Mouse (Mus musculus): Measurements from ENCODE around the gene Defb9. TPM values are rescaled to one million over a fixed set of nuclear protein-coding genes. Genes with fewer than 3 reads are reported as not detected.

Defb9 gene
- not detected for polyA plus RNA-seq (2017; shearing (Covaris generic))

GRCm38 (mm10) chr8:21885321-21885720 is at the start of gene Defb9:
TSS of gene Defb9 (minus strand) at chr8:21885421.

DNA sequence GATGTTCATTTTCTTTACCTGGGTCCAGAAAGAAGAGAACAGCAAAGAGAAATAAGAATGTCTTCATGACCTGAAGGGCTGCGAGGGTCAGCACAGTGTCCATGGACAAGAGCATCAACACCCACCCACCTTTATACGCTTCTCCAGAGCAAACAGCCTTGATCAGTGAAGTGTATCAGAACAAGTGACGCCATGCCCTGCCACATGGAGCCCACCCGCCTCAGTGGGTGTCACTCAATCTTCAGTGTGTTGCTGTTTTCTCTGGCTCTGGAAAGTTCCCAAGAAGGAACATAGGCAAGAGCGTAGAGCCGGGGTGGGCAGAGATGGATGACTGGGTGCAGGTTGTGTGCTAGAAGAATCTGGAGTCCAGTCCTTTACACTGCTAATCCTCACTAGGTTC is 47.4 kb upstream of the Defb9 start, which contains the start of gene Defb15:
TSS of gene Defb15 (minus strand) at position 101 of the 400 bp plus-strand sequence.

GRCm38 (mm10) chr8:21906290-21906689 is 21.1 kb upstream of the Defb9 start, which contains the start of gene Defb11:
TSS of gene Defb11 (minus strand) at chr8:21906412.

GRCm38 (mm10) chr8:21858586-21858985 is 26.6 kb downstream of the Defb9 start, which contains the start of gene Defb10:
TSS of gene Defb10 (plus strand) at chr8:21858901.

Other genes starting within 250 kb of the Defb9 start
- not detected for gene Defa17, start 229.6 kb downstream of the Defb9 start, polyA plus RNA-seq (2017; shearing (Covaris generic))
- gene Defa34, start 219.6 kb downstream of the Defb9 start, polyA plus RNA-seq (2017; shearing (Covaris generic)): not detected
- gene AY761184, start 181.8 kb downstream of the Defb9 start, polyA plus RNA-seq (2017; shearing (Covaris generic)): not detected
- not detected for gene Defa24, start 150.9 kb downstream of the Defb9 start, polyA plus RNA-seq (2017; shearing (Covaris generic))
- gene Defb50, start 61.9 kb downstream of the Defb9 start, polyA plus RNA-seq (2017; shearing (Covaris generic)): not detected
- gene Defb2, start 45.5 kb downstream of the Defb9 start, polyA plus RNA-seq (2017; shearing (Covaris generic)): not detected
- gene Defb10, start 26.5 kb downstream of the Defb9 start, polyA plus RNA-seq (2017; shearing (Covaris generic)): not detected
- not detected for gene Defb11, start 21.0 kb upstream of the Defb9 start, polyA plus RNA-seq (2017; shearing (Covaris generic))
- gene Defb15, start 47.3 kb upstream of the Defb9 start, polyA plus RNA-seq (2017; shearing (Covaris generic)): not detected
- gene Defb35, start 52.9 kb upstream of the Defb9 start, polyA plus RNA-seq (2017; shearing (Covaris generic)): not detected
- gene Defb13, start 61.3 kb upstream of the Defb9 start, polyA plus RNA-seq (2017; shearing (Covaris generic)): not detected
- gene Fam90a1a, start 73.3 kb upstream of the Defb9 start, polyA plus RNA-seq (2017; shearing (Covaris generic)): not detected
- gene Ccdc70, start 84.4 kb upstream of the Defb9 start, polyA plus RNA-seq (2017; shearing (Covaris generic)): not detected
- gene Atp7b, start 174.9 kb upstream of the Defb9 start, polyA plus RNA-seq (2017; shearing (Covaris generic)): 0.10 TPM
- gene Alg11, start 175.3 kb upstream of the Defb9 start, polyA plus RNA-seq (2017; shearing (Covaris generic)): 9.6 TPM
- not detected for gene Nek5, start 239.6 kb upstream of the Defb9 start, polyA plus RNA-seq (2017; shearing (Covaris generic))

Measured in activated CD4-positive, CD25-positive, alpha-beta regulatory T cell, adult 9 weeks (primary cell).